25 mouse cellular contexts compared by ENCODE assay signal in genomic region chr10:127731397-127731796, GRCm38 (mm10). TPM values are rescaled to one million over a fixed set of nuclear protein-coding genes. Genes with fewer than 3 reads are reported as not detected.
DNase-seq lines count a peak whose midpoint lies in the region; ATAC-seq and TF ChIP-seq lines count a peak whose summit lies in the region.
"Had no signal": no experiment of that assay in that cellular context is flagged by ENCODE, and none has a peak within 500 bp of the region (broad histone marks: within the 10 kb centered on the region; RNA-seq: fewer than 3 reads in every experiment).

No protein-coding gene starts in this region.

- no peak for ATAC-seq in kidney, postnatal 0 days (replicated peaks; ENCODE audit: low FRiP score, low read depth)
- ATAC-seq in kidney, embryonic 16.5 days (ENCODE audit: low FRiP score, low TSS enrichment), result no peak
- ATAC-seq in G1E (ENCODE audit: extremely low read depth, insufficient number of reproducible peaks, low FRiP score, poor library complexity, severe bottlenecking), result no peak
- 0 out of 2 replicates have a peak, but pooled peaks have one; percentile 17 for ATAC-seq in common myeloid progenitor, adult 5-6 weeks (replicated peaks; ENCODE audit: low read depth, poor library complexity, severe bottlenecking)
- peak; percentile 24; the same call in 1 of the 2 replicates for ATAC-seq in liver, postnatal 0 days
- no peak for ATAC-seq in intestine, postnatal 0 days
- ATAC-seq: intestine, embryonic 15.5 days; Patski had no signal

- no peaks in the 10 kb centered on the region for H3K36me3 ChIP-seq in kidney, postnatal 0 days (ENCODE audit: insufficient read depth, low read length)
- no peaks in the 10 kb centered on the region for H3K36me3 ChIP-seq in kidney, embryonic 16.5 days (ENCODE audit: insufficient read depth, low read length)
- H3K36me3 ChIP-seq in G1E (replicated peaks), result no peaks in the 10 kb centered on the region
- H3K36me3 ChIP-seq in liver, postnatal 0 days (replicated peaks; ENCODE audit: insufficient read depth, low read length), result no peaks in the 10 kb centered on the region
- no peaks in the 10 kb centered on the region for H3K36me3 ChIP-seq in intestine, postnatal 0 days (ENCODE audit: control insufficient read depth, insufficient read depth)
- H3K36me3 ChIP-seq: embryonic facial prominence, embryonic 10.5 days; forebrain, embryonic 12.5 days; hindbrain, embryonic 15.5 days; intestine, embryonic 15.5 days; limb, embryonic 13.5 days had no signal

- H3K27ac ChIP-seq in kidney, postnatal 0 days, result no peak overlapping the region
- no peak overlapping the region for H3K27ac ChIP-seq in kidney, embryonic 16.5 days (ENCODE audit: low read length)
- no peak overlapping the region for H3K27ac ChIP-seq in liver, postnatal 0 days (ENCODE audit: low read depth)
- H3K27ac ChIP-seq in intestine, postnatal 0 days (ENCODE audit: low read depth, low read length), result no peak overlapping the region
- H3K27ac ChIP-seq: embryonic facial prominence, embryonic 10.5 days; forebrain, embryonic 12.5 days; hindbrain, embryonic 15.5 days; intestine, embryonic 15.5 days; limb, embryonic 13.5 days had no signal

- WGBS in kidney, postnatal 0 days, result 12% methylated on average over 5 of the region's 5 CpGs
- 13% methylated on average over 5 of the region's 5 CpGs for WGBS in kidney, embryonic 16.5 days
- WGBS in liver, postnatal 0 days (ENCODE audit: insufficient replicate concordance), result 18% methylated on average over 5 of the region's 5 CpGs
- 11% methylated on average over 5 of the region's 5 CpGs for WGBS in intestine, postnatal 0 days

- TF ChIP-seq CTCF in kidney, postnatal 0 days (IDR thresholded peaks at IDR 0.05; ENCODE audit: low read depth), result no peak
- TF ChIP-seq CTCF in G1E (IDR thresholded peaks at IDR 0.05; ENCODE audit: low read depth, low read length), result no peak
- no peak for TF ChIP-seq CTCF in liver, postnatal 0 days (IDR thresholded peaks at IDR 0.05; ENCODE audit: low read depth)
- TF ChIP-seq CTCF in intestine, postnatal 0 days (IDR thresholded peaks at IDR 0.05; ENCODE audit: low read depth), result no peak

- H3K9ac ChIP-seq in kidney, postnatal 0 days (ENCODE audit: low read depth, low read length), result 0 out of 2 replicates have a peak overlapping the region, but pooled peaks have one; percentile 18
- H3K9ac ChIP-seq in kidney, embryonic 16.5 days (replicated peaks; ENCODE audit: low read length), result no peak overlapping the region
- no peak overlapping the region for H3K9ac ChIP-seq in liver, postnatal 0 days (replicated peaks)
- H3K9ac ChIP-seq in intestine, postnatal 0 days (ENCODE audit: low read depth, low read length), result no peak overlapping the region
- H3K9ac ChIP-seq: forebrain, embryonic 12.5 days; hindbrain, embryonic 15.5 days; intestine, embryonic 15.5 days; limb, embryonic 13.5 days had no signal

- no peaks in the 10 kb centered on the region for H3K9me3 ChIP-seq in kidney, postnatal 0 days (replicated peaks; ENCODE audit: low read length)
- H3K9me3 ChIP-seq in kidney, embryonic 16.5 days (ENCODE audit: low read length), result no peaks in the 10 kb centered on the region
- H3K9me3 ChIP-seq in G1E (replicated peaks), result peaks cover 5% of the 10 kb centered on the region
- H3K9me3 ChIP-seq in liver, postnatal 0 days (ENCODE audit: low read length), result no peaks in the 10 kb centered on the region
- no peaks in the 10 kb centered on the region for H3K9me3 ChIP-seq in intestine, postnatal 0 days (ENCODE audit: control insufficient read depth)
- H3K9me3 ChIP-seq: embryonic facial prominence, embryonic 10.5 days; forebrain, embryonic 12.5 days; hindbrain, embryonic 15.5 days; intestine, embryonic 15.5 days; limb, embryonic 13.5 days had no signal

- no peak overlapping the region for H3K4me3 ChIP-seq in kidney, postnatal 0 days (replicated peaks; ENCODE audit: low read depth, low read length)
- no peak overlapping the region for H3K4me3 ChIP-seq in kidney, embryonic 16.5 days (ENCODE audit: low read length)
- peak overlapping the region; percentile 20; the same call in 1 of the 2 replicates for H3K4me3 ChIP-seq in G1E (ENCODE audit: low read depth, low read length)
- H3K4me3 ChIP-seq in liver, postnatal 0 days (ENCODE audit: low read depth, low read length), result no peak overlapping the region
- H3K4me3 ChIP-seq in intestine, postnatal 0 days (ENCODE audit: low read depth, low read length), result no peak overlapping the region
- H3K4me3 ChIP-seq: embryonic facial prominence, embryonic 10.5 days; forebrain, embryonic 12.5 days; hindbrain, embryonic 15.5 days; intestine, embryonic 15.5 days; limb, embryonic 13.5 days; megakaryocyte, embryonic 14.5 days had no signal

- H3K4me1 ChIP-seq in kidney, postnatal 0 days (replicated peaks; ENCODE audit: insufficient read depth, low read length), result peaks cover 3% of the 10 kb centered on the region; the same call in 1 of the 2 replicates
- H3K4me1 ChIP-seq in kidney, embryonic 16.5 days (ENCODE audit: insufficient read depth, low read length), result no peaks in the 10 kb centered on the region
- H3K4me1 ChIP-seq in G1E (ENCODE audit: insufficient read depth, low read depth, low read length), result peaks cover 87% of the 10 kb centered on the region
- peaks cover 25% of the 10 kb centered on the region; the same call in 1 of the 2 replicates for H3K4me1 ChIP-seq in liver, postnatal 0 days (ENCODE audit: insufficient read depth)
- H3K4me1 ChIP-seq in intestine, postnatal 0 days (replicated peaks; ENCODE audit: control insufficient read depth, insufficient read depth, low read length), result no peaks in the 10 kb centered on the region

- no peak for TF ChIP-seq EP300 in liver, postnatal 0 days (IDR thresholded peaks at IDR 0.05; ENCODE audit: low read depth)

- H3K27me3 ChIP-seq in kidney, postnatal 0 days (ENCODE audit: insufficient read depth, low read length), result no peaks in the 10 kb centered on the region
- no peaks in the 10 kb centered on the region for H3K27me3 ChIP-seq in kidney, embryonic 16.5 days (ENCODE audit: insufficient read depth, low read length)
- peaks cover 23% of the 10 kb centered on the region for H3K27me3 ChIP-seq in G1E (ENCODE audit: insufficient read depth, low read length)
- H3K27me3 ChIP-seq in liver, postnatal 0 days (ENCODE audit: insufficient read depth, low read length), result no peaks in the 10 kb centered on the region
- H3K27me3 ChIP-seq in intestine, postnatal 0 days (replicated peaks; ENCODE audit: control insufficient read depth, insufficient read depth, low read length), result no peaks in the 10 kb centered on the region
- H3K27me3 ChIP-seq: hindbrain, embryonic 15.5 days had no signal

- no peak overlapping the region for H3K4me2 ChIP-seq in kidney, postnatal 0 days (ENCODE audit: low read length)
- H3K4me2 ChIP-seq in kidney, embryonic 16.5 days (replicated peaks; ENCODE audit: low read depth, low read length), result no peak overlapping the region
- no peak overlapping the region for H3K4me2 ChIP-seq in liver, postnatal 0 days (ENCODE audit: low read depth, low read length)
- H3K4me2 ChIP-seq in intestine, postnatal 0 days (replicated peaks; ENCODE audit: low read depth), result no peak overlapping the region
- H3K4me2 ChIP-seq: heart, embryonic 11.5 days; hindbrain, embryonic 15.5 days; intestine, embryonic 15.5 days; limb, embryonic 13.5 days had no signal

- peak; percentile 61 for DNase-seq in kidney, postnatal 0 days (ENCODE audit: low spot score)
- DNase-seq in G1E (ENCODE audit: low spot score), result no peak
- DNase-seq in liver, postnatal 0 days, result no peak
- DNase-seq in embryo, embryonic 9.5 days (ENCODE audit: extremely low spot score), result no peak
- DNase-seq in frontal cortex, postnatal 14 days (ENCODE audit: low spot score in 2 of 2), result no peak
- DNase-seq: adrenal gland, postnatal 10 days; B cell, adult 2 months; cerebellum, adult 11-12 months; cerebellum, postnatal 14 days; heart, postnatal 14 days; thymus, adult 18-20 months; thymus, postnatal 4 days had no signal

RNA-seq across cellular contexts. Expression of gene Tac2, which starts 7.1 kb away (rescaled TPM):
- polyA plus RNA-seq in kidney, postnatal 0 days (2015; fragmentation: Nextera tagmentation; extraction: Ambion mirVana), result 2.5 and 2.6 TPM in 2 replicates
- 1.7 and 2.0 TPM in 2 replicates for polyA plus RNA-seq in kidney, embryonic 16.5 days (2015; fragmentation: Nextera tagmentation; extraction: Ambion mirVana)
- total RNA-seq in G1E (2014; fragmentation: Nextera tagmentation) (not detected in 2 replicates), G1E (2017) (not detected in 2 replicates)
- not detected in 2 replicates for polyA plus RNA-seq in G1E (2012)
- 0.68 TPM in 1 of 2 replicates, not detected in the other for total RNA-seq in common myeloid progenitor, adult 5-6 weeks (2017)
- polyA plus RNA-seq in liver, postnatal 0 days (2015; fragmentation: Nextera tagmentation; extraction: Ambion mirVana), result 1.9 and 2.3 TPM in 2 replicates
- polyA plus RNA-seq in intestine, postnatal 0 days (2015; fragmentation: Nextera tagmentation; extraction: Ambion mirVana), result not detected in 2 replicates
- total RNA-seq: adrenal gland, postnatal 10 days; heart, postnatal 14 days had no signal
- polyA plus RNA-seq: forebrain, embryonic 12.5 days; lung, embryonic 16.5 days; Patski had no signal

RNA-seq across cellular contexts. Expression of gene Zbtb39, which starts 7.9 kb away (rescaled TPM):
- polyA plus RNA-seq in kidney, postnatal 0 days (2015; fragmentation: Nextera tagmentation; extraction: Ambion mirVana), result 2.8 and 3.0 TPM in 2 replicates
- 4.0 and 4.1 TPM in 2 replicates for polyA plus RNA-seq in kidney, embryonic 16.5 days (2015; fragmentation: Nextera tagmentation; extraction: Ambion mirVana)
- total RNA-seq in G1E (2014; fragmentation: Nextera tagmentation), result 16.1 and 17.2 TPM in 2 replicates
- 3.9 and 4.0 TPM in 2 replicates for total RNA-seq in G1E (2017)
- polyA plus RNA-seq in G1E (2012), result 3.0 and 3.6 TPM in 2 replicates
- total RNA-seq in common myeloid progenitor, adult 5-6 weeks (2017), result 4.7 and 5.0 TPM in 2 replicates
- 1.0 and 1.1 TPM in 2 replicates for polyA plus RNA-seq in liver, postnatal 0 days (2015; fragmentation: Nextera tagmentation; extraction: Ambion mirVana)
- 1.3 and 1.6 TPM in 2 replicates for polyA plus RNA-seq in intestine, postnatal 0 days (2015; fragmentation: Nextera tagmentation; extraction: Ambion mirVana)

RNA-seq across cellular contexts. Expression of gene Gpr182, which starts 20.1 kb away (rescaled TPM):
- polyA plus RNA-seq in kidney, postnatal 0 days (2015; fragmentation: Nextera tagmentation; extraction: Ambion mirVana), result 8.3 and 8.9 TPM in 2 replicates
- 10.7 and 11.9 TPM in 2 replicates for polyA plus RNA-seq in kidney, embryonic 16.5 days (2015; fragmentation: Nextera tagmentation; extraction: Ambion mirVana)
- total RNA-seq in G1E (2014; fragmentation: Nextera tagmentation) (not detected in 2 replicates), G1E (2017) (0.17 TPM in 1 of 2 replicates, not detected in the other)
- polyA plus RNA-seq in G1E (2012), result not detected in 2 replicates
- total RNA-seq in common myeloid progenitor, adult 5-6 weeks (2017), result not detected in 2 replicates
- 16.1 and 17.3 TPM in 2 replicates for polyA plus RNA-seq in liver, postnatal 0 days (2015; fragmentation: Nextera tagmentation; extraction: Ambion mirVana)
- 0.81 and 1.2 TPM in 2 replicates for polyA plus RNA-seq in intestine, postnatal 0 days (2015; fragmentation: Nextera tagmentation; extraction: Ambion mirVana)

RNA-seq across cellular contexts. Expression of gene Myo1a, which starts 26.4 kb away (rescaled TPM):
- polyA plus RNA-seq in kidney, postnatal 0 days (2015; fragmentation: Nextera tagmentation; extraction: Ambion mirVana), result 0.07 and 0.18 TPM in 2 replicates
- polyA plus RNA-seq in kidney, embryonic 16.5 days (2015; fragmentation: Nextera tagmentation; extraction: Ambion mirVana), result 0.31 and 0.50 TPM in 2 replicates
- total RNA-seq in G1E (2014; fragmentation: Nextera tagmentation), result 0.23 and 3.1 TPM in 2 replicates
- total RNA-seq in G1E (2017), result 0.16 and 0.23 TPM in 2 replicates
- polyA plus RNA-seq in G1E (2012), result 0.09 TPM in 1 of 2 replicates, not detected in the other
- total RNA-seq in common myeloid progenitor, adult 5-6 weeks (2017), result not detected in 2 replicates
- polyA plus RNA-seq in liver, postnatal 0 days (2015; fragmentation: Nextera tagmentation; extraction: Ambion mirVana), result 0.07 TPM in 1 of 2 replicates, not detected in the other
- polyA plus RNA-seq in intestine, postnatal 0 days (2015; fragmentation: Nextera tagmentation; extraction: Ambion mirVana), result 73.8 and 80.3 TPM in 2 replicates

RNA-seq across cellular contexts. Expression of gene Rdh1, which starts 28.1 kb away (rescaled TPM):
- polyA plus RNA-seq in kidney, postnatal 0 days (2015; fragmentation: Nextera tagmentation; extraction: Ambion mirVana), result 0.21 and 0.28 TPM in 2 replicates
- polyA plus RNA-seq in kidney, embryonic 16.5 days (2015; fragmentation: Nextera tagmentation; extraction: Ambion mirVana), result 0.22 and 0.23 TPM in 2 replicates
- total RNA-seq in G1E (2014; fragmentation: Nextera tagmentation) (0.30 TPM in 1 of 2 replicates, not detected in the other), G1E (2017) (0.05 and 0.06 TPM in 2 replicates)
- not detected in 2 replicates for polyA plus RNA-seq in G1E (2012)
- total RNA-seq in common myeloid progenitor, adult 5-6 weeks (2017), result not detected in 2 replicates
- 0.20 TPM in 2 replicates for polyA plus RNA-seq in liver, postnatal 0 days (2015; fragmentation: Nextera tagmentation; extraction: Ambion mirVana)
- polyA plus RNA-seq in intestine, postnatal 0 days (2015; fragmentation: Nextera tagmentation; extraction: Ambion mirVana), result 0.10 and 0.12 TPM in 2 replicates
- polyA plus RNA-seq: forebrain, embryonic 12.5 days; heart, embryonic 11.5 days; intestine, embryonic 15.5 days; limb, embryonic 13.5 days; lung, embryonic 16.5 days; neural tube, embryonic 14.5 days had no signal

Comparison
In these comparisons a context has a peak if more than half of its experiments do, and no peak if none do; other contexts are left out.
1. ATAC-seq: peak in common myeloid progenitor, adult 5-6 weeks (single experiment) and liver, postnatal 0 days (single experiment); none in kidney, postnatal 0 days (single experiment), kidney, embryonic 16.5 days (single experiment), G1E (single experiment) and intestine, postnatal 0 days (single experiment).